Mouse (Mus musculus) embryonic facial prominence, embryonic 11.5 days (tissue): ENCODE measurements around the gene Ltbr. TPM values are rescaled to one million over a fixed set of nuclear protein-coding genes. Genes with fewer than 3 reads are reported as not detected.
A peak's percentile ranks its signal among the peaks of the same experiment; 100 is the strongest.
"Not testable (repeated sequence)": the region's sequence is repeated elsewhere in the genome, so short reads cannot be mapped to it uniquely, and the experiment has no call there.

Source experiments
- ATAC-seq: fragments of 200-750 bp; cut with Nextera tagmentation; replicated peaks from 2 replicates; pipeline ENCODE4 v1.8.0; 2017; ENCODE audit warnings: low read depth; ENCODE audit not compliant: insufficient number of reproducible peaks, low FRiP score, low TSS enrichment
- DNase-seq: peaks from one replicate; pipeline ENCODE4 v3.0.0-alpha.2; 2015; ENCODE audit warnings: low spot score
- H3K27ac ChIP-seq: fragments of 300-500 bp; sonication (generic); replicated peaks from 2 replicates; pipeline ENCODE4 v1.5.1; 2014; ENCODE audit warnings: mild to moderate bottlenecking, low read depth, low read length, control low read depth
- H3K27me3 ChIP-seq: fragments of 300-500 bp; sonication (generic); 2 replicates; pipeline ENCODE4 v1.6.1; 2014; ENCODE audit warnings: mild to moderate bottlenecking, low read length, moderate library complexity, mixed read lengths; ENCODE audit not compliant: control insufficient read depth, insufficient read depth
- H3K36me3 ChIP-seq: fragments of 300-500 bp; sonication (generic); replicated peaks from 2 replicates; pipeline ENCODE4 v1.6.1; 2014; ENCODE audit warnings: low read depth, mild to moderate bottlenecking, low read length, moderate library complexity, mixed read lengths; ENCODE audit not compliant: control insufficient read depth, insufficient read depth
- H3K4me1 ChIP-seq: fragments of 300-500 bp; sonication (generic); 2 replicates; pipeline ENCODE4 v1.6.1; 2014; ENCODE audit warnings: low read length, mixed read lengths; ENCODE audit not compliant: control insufficient read depth, insufficient read depth
- H3K4me2 ChIP-seq: fragments of 300-500 bp; sonication (generic); 2 replicates; pipeline ENCODE4 v1.6.1; 2014; ENCODE audit warnings: low read depth, mild to moderate bottlenecking, control low read depth, low read length, moderate library complexity
- H3K4me3 ChIP-seq: fragments of 300-500 bp; sonication (generic); 2 replicates; pipeline ENCODE4 v1.5.1; 2014; ENCODE audit warnings: low read depth, low read length, control low read depth
- H3K9ac ChIP-seq: fragments of 300-500 bp; sonication (generic); replicated peaks from 2 replicates; pipeline ENCODE4 v1.6.1; 2014; ENCODE audit warnings: mild to moderate bottlenecking, control low read depth, low read length
- H3K9me3 ChIP-seq: fragments of 300-500 bp; sonication (generic); replicated peaks from 2 replicates; pipeline ENCODE4 v1.6.1; 2016; ENCODE audit warnings: mild to moderate bottlenecking, low read length, inconsistent platforms, mixed read lengths; ENCODE audit not compliant: control insufficient read depth
- WGBS: fragments of 180-500 bp; shearing (Covaris S2); extraction: QIAGEN DNeasy Blood & Tissue Kit; methylation state at CpG from one replicate; pipeline ENCODE4 v1.1.7; 2014; 5-methylcytosine and 5-hydroxymethylcytosine counted together
- polyA plus RNA-seq: library from polyadenylated mRNA; unstranded; fragments of >200 nt; fragmentation: Nextera tagmentation; extraction: Ambion mirVana; gene quantifications from 2 replicates; pipeline ENCODE4 v1.2.1, GENCODE M21; 2014

Ltbr gene
- polyA plus RNA-seq, 1 experiment from 2014 or later: 22.8 TPM

- ATAC-seq: no peak
- Histone ChIP-seq H3K27ac (no peak overlapping the region), H3K4me2 (no peak overlapping the region), H3K27me3 (no peaks in the 10 kb centered on the region), H3K36me3 (no peaks in the 10 kb centered on the region), H3K4me3 (no peak overlapping the region), H3K9me3 (no peaks in the 10 kb centered on the region), H3K4me1 (no peaks in the 10 kb centered on the region; the same call in 1 of the 2 replicates), H3K9ac (no peak overlapping the region)
- WGBS: 78% methylated on average over 10 of the region's 10 CpGs
- DNase-seq: no peak
Observed at GRCm38 (mm10) chr6:125272228-125272785, 41.4 kb downstream of the Ltbr start.

- H3K27ac ChIP-seq: no peak overlapping the region
- no peaks in the 10 kb centered on the region; the same call in 1 of the 2 replicates for H3K4me1 ChIP-seq
- ATAC-seq (peak; percentile 79), DNase-seq (peak; percentile 91)
- H3K9ac ChIP-seq: peak overlapping the region; percentile 28
- no peaks in the 10 kb centered on the region for H3K9me3 ChIP-seq
- 12% methylated on average over 17 of the region's 17 CpGs for WGBS
- peak overlapping the region; percentile 25; the same call in 1 of the 2 replicates for H3K4me2 ChIP-seq
- H3K36me3 ChIP-seq: no peaks in the 10 kb centered on the region
- no peaks in the 10 kb centered on the region for H3K27me3 ChIP-seq
- H3K4me3 ChIP-seq: no peak overlapping the region
Observed at GRCm38 (mm10) chr6:125271455-125272227, 42.0 kb downstream of the Ltbr start.

GRCm38 (mm10) chr6:125268799-125269198 is 44.9 kb downstream of the Ltbr start:
- Histone ChIP-seq H3K4me1 (no peaks in the 10 kb centered on the region; the same call in 1 of the 2 replicates), H3K27ac (no peak overlapping the region), H3K36me3 (no peaks in the 10 kb centered on the region), H3K9ac (no peak overlapping the region), H3K4me3 (no peak overlapping the region), H3K27me3 (no peaks in the 10 kb centered on the region), H3K4me2 (no peak overlapping the region), H3K9me3 (no peaks in the 10 kb centered on the region)
- ATAC-seq (no peak), DNase-seq (no peak)
- 33% methylated on average over 6 of the region's 6 CpGs for WGBS

- H3K4me1 ChIP-seq: no peaks in the 10 kb centered on the region; the same call in 1 of the 2 replicates
- no peak for ATAC-seq
- WGBS: 89% methylated on average over 3 of the region's 3 CpGs
- H3K9me3 ChIP-seq: no peaks in the 10 kb centered on the region
- no peak overlapping the region for H3K9ac ChIP-seq
- no peaks in the 10 kb centered on the region for H3K36me3 ChIP-seq
- H3K4me2 ChIP-seq: no peak overlapping the region
- no peak overlapping the region for H3K27ac ChIP-seq
- no peaks in the 10 kb centered on the region for H3K27me3 ChIP-seq
- no peak for DNase-seq
- H3K4me3 ChIP-seq: no peak overlapping the region
Observed at GRCm38 (mm10) chr6:125267469-125267868, 46.2 kb downstream of the Ltbr start.

- not testable (repeated sequence) for H3K27ac ChIP-seq, H3K4me3 ChIP-seq, H3K36me3 ChIP-seq, H3K9ac ChIP-seq, H3K4me2 ChIP-seq, H3K27me3 ChIP-seq, DNase-seq, H3K4me1 ChIP-seq, H3K9me3 ChIP-seq, ATAC-seq
- 65% methylated on average over 6 of the region's 6 CpGs for WGBS
Observed at GRCm38 (mm10) chr6:125266600-125266999, 47.1 kb downstream of the Ltbr start.

- Histone ChIP-seq H3K27me3 (no peaks in the 10 kb centered on the region), H3K36me3 (no peaks in the 10 kb centered on the region), H3K9me3 (no peaks in the 10 kb centered on the region), H3K27ac (no peak overlapping the region), H3K4me3 (no peak overlapping the region), H3K4me2 (no peak overlapping the region), H3K4me1 (no peaks in the 10 kb centered on the region), H3K9ac (no peak overlapping the region)
- DNase-seq: no peak
- 73% methylated on average over 13 of the region's 13 CpGs for WGBS
- ATAC-seq: no peak
Observed at GRCm38 (mm10) chr6:125266091-125266490, 47.6 kb downstream of the Ltbr start.

- no peak overlapping the region for H3K9ac ChIP-seq
- H3K27me3 ChIP-seq: no peaks in the 10 kb centered on the region
- H3K4me1 ChIP-seq: no peaks in the 10 kb centered on the region
- no peak for DNase-seq
- no peak overlapping the region for H3K4me2 ChIP-seq
- H3K27ac ChIP-seq: no peak overlapping the region
- 63% methylated on average over 10 of the region's 10 CpGs for WGBS
- H3K9me3 ChIP-seq: no peaks in the 10 kb centered on the region
- ATAC-seq: no peak
- no peaks in the 10 kb centered on the region for H3K36me3 ChIP-seq
- H3K4me3 ChIP-seq: no peak overlapping the region
Observed at GRCm38 (mm10) chr6:125265239-125265638, 48.4 kb downstream of the Ltbr start.

- Histone ChIP-seq H3K27me3 (no peaks in the 10 kb centered on the region), H3K4me3 (no peak overlapping the region), H3K4me1 (no peaks in the 10 kb centered on the region), H3K9ac (no peak overlapping the region), H3K4me2 (no peak overlapping the region), H3K27ac (no peak overlapping the region), H3K36me3 (no peaks in the 10 kb centered on the region), H3K9me3 (no peaks in the 10 kb centered on the region)
- 85% methylated on average over 9 of the region's 9 CpGs for WGBS
- no peak for DNase-seq
- no peak for ATAC-seq
Observed at GRCm38 (mm10) chr6:125264219-125264618, 49.5 kb downstream of the Ltbr start.
